Comparison of ENCODE assay signal across 16 mouse cellular contexts in the genomic region with DNA sequence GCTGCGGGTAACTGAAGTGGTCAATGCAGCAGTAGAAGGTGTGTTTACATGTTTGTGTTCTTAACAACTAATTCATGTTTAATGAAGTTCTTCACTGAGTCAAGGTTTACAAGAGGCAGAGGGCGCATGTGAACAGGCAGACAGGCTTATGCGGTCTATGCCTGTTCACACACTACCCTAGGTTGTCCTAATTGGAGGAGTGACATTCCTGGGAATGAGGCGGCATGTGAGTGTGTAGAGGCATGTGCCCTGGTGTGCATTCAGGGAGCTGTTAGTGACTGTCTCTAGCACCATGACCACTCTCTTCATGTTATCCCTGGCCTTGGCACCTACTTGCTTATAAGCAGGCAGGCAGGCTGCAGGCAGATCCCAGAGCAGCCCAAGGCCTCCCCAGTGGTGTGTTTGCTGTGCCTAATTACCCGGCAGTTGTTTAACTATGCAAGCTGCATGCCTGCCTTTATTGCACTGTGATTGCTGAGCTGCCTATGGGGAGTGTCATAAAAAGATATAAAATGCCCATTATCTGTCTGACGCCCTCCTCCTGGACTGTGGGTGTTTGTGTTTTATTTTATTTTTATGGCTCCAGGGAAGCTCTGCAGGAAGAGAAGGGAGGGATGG. TPM values are rescaled to one million over a fixed set of nuclear protein-coding genes. Genes with fewer than 3 reads are reported as not detected.
DNase-seq lines count a peak whose midpoint lies in the region; ATAC-seq lines count a peak whose summit lies in the region.
"Had no signal": no experiment of that assay in that cellular context is flagged by ENCODE, and none has a peak within 500 bp of the region (broad histone marks: within the 10 kb centered on the region; RNA-seq: fewer than 3 reads in every experiment).

No protein-coding gene starts in this region.

- peaks cover 32% of the 10 kb centered on the region for H3K4me1 ChIP-seq in midbrain, embryonic 13.5 days (replicated peaks)
- H3K4me1 ChIP-seq in midbrain, embryonic 10.5 days, result peaks cover 2% of the 10 kb centered on the region; the same call in 1 of the 2 replicates
- peaks cover 31% of the 10 kb centered on the region for H3K4me1 ChIP-seq in limb, embryonic 12.5 days (replicated peaks)
- peaks cover 9% of the 10 kb centered on the region; the same call in 1 of the 2 replicates for H3K4me1 ChIP-seq in forebrain, embryonic 15.5 days
- H3K4me1 ChIP-seq: lung, embryonic 15.5 days had no signal

- no peaks in the 10 kb centered on the region for H3K27me3 ChIP-seq in midbrain, embryonic 13.5 days
- peaks cover 3% of the 10 kb centered on the region; the same call in 1 of the 2 replicates for H3K27me3 ChIP-seq in midbrain, embryonic 10.5 days (ENCODE audit: low read depth, poor library complexity, severe bottlenecking)
- H3K27me3 ChIP-seq in limb, embryonic 12.5 days, result no peaks in the 10 kb centered on the region
- no peaks in the 10 kb centered on the region for H3K27me3 ChIP-seq in forebrain, embryonic 15.5 days
- H3K27me3 ChIP-seq: limb, embryonic 15.5 days; lung, embryonic 15.5 days had no signal

- ATAC-seq in frontal cortex, adult (ENCODE audit: low TSS enrichment), result peak; percentile 32; the same call in 1 of the 2 replicates
- ATAC-seq in midbrain, embryonic 13.5 days, result peak; percentile 53; the same call in 1 of the 2 replicates
- ATAC-seq in limb, embryonic 12.5 days (ENCODE audit: insufficient number of reproducible peaks, insufficient read depth, low FRiP score, low TSS enrichment, low read depth), result peak; percentile 71
- ATAC-seq in forebrain, embryonic 15.5 days (replicated peaks), result no peak; the same call in 1 of the 2 replicates

- intact Hi-C loops in left cerebral cortex, postnatal 4 days (cut with DNase I), result no loop called here

- H3K4me2 ChIP-seq in midbrain, embryonic 13.5 days (replicated peaks), result no peak overlapping the region
- H3K4me2 ChIP-seq in limb, embryonic 12.5 days, result no peak overlapping the region
- no peak overlapping the region for H3K4me2 ChIP-seq in forebrain, embryonic 15.5 days (replicated peaks)
- H3K4me2 ChIP-seq: limb, embryonic 15.5 days; lung, embryonic 15.5 days had no signal

- H3K4me3 ChIP-seq in midbrain, embryonic 13.5 days (replicated peaks), result no peak overlapping the region
- H3K4me3 ChIP-seq in midbrain, embryonic 10.5 days, result no peak overlapping the region
- no peak overlapping the region for H3K4me3 ChIP-seq in limb, embryonic 12.5 days (replicated peaks)
- no peak overlapping the region for H3K4me3 ChIP-seq in forebrain, embryonic 15.5 days
- H3K4me3 ChIP-seq: limb, embryonic 15.5 days; lung, embryonic 15.5 days had no signal

- H3K36me3 ChIP-seq in midbrain, embryonic 13.5 days, result peaks cover 7% of the 10 kb centered on the region; the same call in 1 of the 2 replicates
- H3K36me3 ChIP-seq in midbrain, embryonic 10.5 days, result peaks cover 52% of the 10 kb centered on the region
- H3K36me3 ChIP-seq in limb, embryonic 12.5 days, result peaks cover 38% of the 10 kb centered on the region
- no peaks in the 10 kb centered on the region; the same call in 1 of the 2 replicates for H3K36me3 ChIP-seq in forebrain, embryonic 15.5 days

- no peaks in the 10 kb centered on the region for H3K9me3 ChIP-seq in midbrain, embryonic 13.5 days
- H3K9me3 ChIP-seq in midbrain, embryonic 10.5 days (replicated peaks), result peaks cover 5% of the 10 kb centered on the region; the same call in 1 of the 2 replicates
- peaks cover 3% of the 10 kb centered on the region; the same call in 1 of the 2 replicates for H3K9me3 ChIP-seq in limb, embryonic 12.5 days
- no peaks in the 10 kb centered on the region for H3K9me3 ChIP-seq in forebrain, embryonic 15.5 days
- H3K9me3 ChIP-seq: limb, embryonic 15.5 days; lung, embryonic 15.5 days had no signal

- H3K9ac ChIP-seq in midbrain, embryonic 13.5 days (replicated peaks), result no peak overlapping the region
- H3K9ac ChIP-seq in limb, embryonic 12.5 days (replicated peaks), result no peak overlapping the region
- no peak overlapping the region for H3K9ac ChIP-seq in forebrain, embryonic 15.5 days (replicated peaks)
- H3K9ac ChIP-seq: limb, embryonic 15.5 days; lung, embryonic 15.5 days had no signal

- no peak for DNase-seq in frontal cortex, postnatal 36 days (ENCODE audit: low spot score in 2 of 2)
- DNase-seq in midbrain, embryonic 10.5 days (ENCODE audit: low spot score), result no peak
- no peak for DNase-seq in ovary, postnatal 10 days (ENCODE audit: low spot score)
- no peak for DNase-seq in left cerebral cortex, postnatal 4 days
- DNase-seq: adrenal gland, adult 2 months; cerebellum, adult 9-10 months; kidney, postnatal 36 days; layer of hippocampus, postnatal 36 days; spleen, adult 18-20 months; thymus, postnatal 14 days had no signal

- peak overlapping the region; percentile 26 for H3K27ac ChIP-seq in midbrain, embryonic 13.5 days
- no peak overlapping the region for H3K27ac ChIP-seq in midbrain, embryonic 10.5 days (replicated peaks)
- H3K27ac ChIP-seq in limb, embryonic 12.5 days, result peak overlapping the region; percentile 76
- no peak overlapping the region for H3K27ac ChIP-seq in forebrain, embryonic 15.5 days (replicated peaks)
- H3K27ac ChIP-seq: limb, embryonic 15.5 days; lung, embryonic 15.5 days had no signal

- WGBS in midbrain, embryonic 13.5 days, result 74% methylated on average over 6 of the region's 6 CpGs
- WGBS in midbrain, embryonic 10.5 days, result 79% methylated on average over 6 of the region's 6 CpGs
- WGBS in limb, embryonic 12.5 days, result 22% methylated on average over 6 of the region's 6 CpGs
- 67% methylated on average over 6 of the region's 6 CpGs for WGBS in forebrain, embryonic 15.5 days

RNA-seq across cellular contexts. Expression of gene Dmap1, which starts 51.9 kb away (rescaled TPM):
- 77.8 and 78.2 TPM in 2 replicates for polyA plus RNA-seq in midbrain, embryonic 13.5 days (2015; fragmentation: Nextera tagmentation; extraction: Ambion mirVana)
- 74.3 and 80.7 TPM in 2 replicates for polyA plus RNA-seq in midbrain, embryonic 10.5 days (2016; fragmentation: Nextera tagmentation; extraction: Ambion mirVana)
- 87.0 and 87.5 TPM in 2 replicates for polyA plus RNA-seq in limb, embryonic 12.5 days (2016; fragmentation: Nextera tagmentation; extraction: Ambion mirVana)
- 78.7 and 81.2 TPM in 2 replicates for polyA plus RNA-seq in forebrain, embryonic 15.5 days (2015; fragmentation: Nextera tagmentation; extraction: Ambion mirVana)
- 10 to 100 TPM; 46.1 to 47.6 TPM for total RNA-seq in left cerebral cortex, postnatal 4 days (2021)

Comparison
In these comparisons a context has a peak if more than half of its experiments do, and no peak if none do; other contexts are left out.
1. H3K27ac ChIP-seq: peak in midbrain, embryonic 13.5 days (single experiment) and limb, embryonic 12.5 days (single experiment); none in midbrain, embryonic 10.5 days (single experiment) and forebrain, embryonic 15.5 days (single experiment).